Mouse (Mus musculus) cerebellum, adult 2 months (tissue): ENCODE data around the gene Cdca7l.

Experiments
- CTCF ChIP-seq: fragments of 200-500 bp; IDR thresholded peaks from 2 replicates; pipeline ENCODE4 v1.5.1; 2011; ENCODE audit warnings: low read depth, mild to moderate bottlenecking, control low read depth, low read length, moderate library complexity, borderline replicate concordance; ENCODE audit not compliant: insufficient read depth
- POLR2A ChIP-seq: fragments of 200-500 bp; IDR thresholded peaks from 2 replicates; pipeline ENCODE4 v1.6.1; 2011; ENCODE audit warnings: low read length, control low read depth, borderline replicate concordance; ENCODE audit not compliant: insufficient read depth

DNA sequence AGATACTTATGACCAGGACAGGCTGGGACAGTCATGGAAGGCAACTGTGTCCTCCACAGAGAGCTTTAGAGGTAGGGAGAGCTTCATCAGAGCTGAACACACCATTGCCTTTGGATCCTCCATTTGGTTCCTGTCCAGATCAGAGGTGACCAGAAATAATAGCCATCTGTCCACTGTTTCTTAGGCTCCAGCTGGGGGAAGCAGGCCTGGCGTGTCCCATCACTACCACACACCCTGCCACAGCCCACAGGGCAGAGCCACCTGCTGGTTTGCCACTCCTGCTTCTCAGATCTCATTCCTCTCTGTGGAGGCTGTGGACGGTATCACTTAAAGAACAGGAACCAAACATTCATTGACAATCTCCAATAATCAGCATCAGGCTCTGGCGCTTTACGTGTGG, 32.9 kb upstream of the Cdca7l start:
- TF ChIP-seq POLR2A (no peak), CTCF (no peak)
